Mouse (Mus musculus): ENCODE data around the gene Prcp.
"Not testable (repeated sequence)": the region's sequence is repeated elsewhere in the genome, so short reads cannot be mapped to it uniquely, and the experiment has no call there.

The Prcp gene

GRCm38 (mm10) chr7:92890211-92890610 lies 15.9 kb downstream of the Prcp start:
- in situ Hi-C loops (cut with MboI, MseI) = no loop called here

DNA sequence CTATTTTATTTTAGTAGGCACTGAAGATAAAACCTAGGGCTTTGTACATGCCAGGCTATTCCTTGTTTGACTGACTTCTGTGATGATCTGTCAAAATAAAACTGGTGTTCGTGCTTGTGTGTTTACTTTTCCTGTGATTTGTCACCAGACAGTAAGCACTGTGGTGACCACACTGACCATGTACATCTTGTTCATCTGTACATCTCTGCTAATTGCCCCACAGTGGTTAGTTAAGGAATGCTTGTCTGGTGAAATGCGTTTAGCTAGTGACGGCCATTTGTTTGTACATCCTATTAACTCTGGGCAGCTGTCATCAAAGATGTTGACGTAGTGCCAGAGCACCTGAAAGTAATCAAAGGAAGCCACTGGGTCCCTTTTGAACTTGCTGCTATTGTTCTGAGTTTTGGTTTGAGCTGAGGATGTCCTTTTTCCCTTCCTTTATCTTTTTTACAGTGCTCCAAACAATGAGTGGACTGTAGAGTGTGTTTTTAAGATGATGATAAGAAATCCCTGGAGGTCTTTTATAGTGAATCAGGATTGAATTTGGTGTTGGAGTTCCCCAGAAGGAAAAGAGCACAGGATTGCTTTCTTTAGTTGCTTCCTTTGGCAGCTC lies 16.5 kb downstream of the Prcp start:
- in situ Hi-C loops (cut with MboI, MseI) = no loop called here

DNA sequence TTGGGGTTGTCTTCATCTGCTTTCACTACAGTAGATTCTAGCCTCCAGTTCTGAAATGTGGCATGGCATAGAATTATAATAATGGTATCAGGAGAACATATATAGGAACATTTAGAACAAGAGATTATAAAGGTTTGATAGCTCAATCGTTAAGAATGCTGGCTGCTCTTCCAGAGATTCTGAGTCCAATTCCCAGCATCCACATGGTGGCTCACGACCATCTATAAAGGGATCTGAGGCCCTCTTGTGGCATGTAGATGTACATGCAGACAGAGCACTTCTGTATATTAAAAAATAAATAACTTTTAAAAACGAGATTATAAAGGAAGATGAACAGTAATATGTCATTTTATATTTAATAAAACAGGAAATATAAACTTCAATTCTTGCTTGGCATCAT lies 19.2 kb downstream of the Prcp start:
- in situ Hi-C loops (cut with MboI, MseI) = no loop called here

DNA sequence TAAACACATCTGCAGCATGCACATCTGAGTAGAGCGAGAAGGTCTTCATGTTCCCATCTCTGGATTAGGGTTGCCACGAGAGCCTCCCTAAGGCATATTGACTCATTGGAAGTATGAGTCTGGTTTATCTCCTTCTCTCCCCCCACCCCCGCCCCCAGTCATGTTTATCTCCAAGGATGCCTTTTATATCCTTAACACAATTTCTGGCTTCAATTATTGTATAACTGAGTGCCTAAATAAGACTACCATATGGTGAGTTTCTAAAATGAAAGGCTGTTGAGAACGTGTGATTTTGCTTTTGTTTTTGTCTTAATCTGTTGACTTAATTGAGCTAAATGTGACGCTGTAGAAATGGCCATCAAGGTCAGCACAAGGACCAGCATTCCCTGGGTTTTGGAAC lies 21.8 kb downstream of the Prcp start:
- in situ Hi-C loops (cut with MboI, MseI) = no loop called here

- in situ Hi-C loops (cut with MboI, MseI) = no loop called here
Observed at GRCm38 (mm10) chr7:92897021-92897420, 22.8 kb downstream of the Prcp start.

DNA sequence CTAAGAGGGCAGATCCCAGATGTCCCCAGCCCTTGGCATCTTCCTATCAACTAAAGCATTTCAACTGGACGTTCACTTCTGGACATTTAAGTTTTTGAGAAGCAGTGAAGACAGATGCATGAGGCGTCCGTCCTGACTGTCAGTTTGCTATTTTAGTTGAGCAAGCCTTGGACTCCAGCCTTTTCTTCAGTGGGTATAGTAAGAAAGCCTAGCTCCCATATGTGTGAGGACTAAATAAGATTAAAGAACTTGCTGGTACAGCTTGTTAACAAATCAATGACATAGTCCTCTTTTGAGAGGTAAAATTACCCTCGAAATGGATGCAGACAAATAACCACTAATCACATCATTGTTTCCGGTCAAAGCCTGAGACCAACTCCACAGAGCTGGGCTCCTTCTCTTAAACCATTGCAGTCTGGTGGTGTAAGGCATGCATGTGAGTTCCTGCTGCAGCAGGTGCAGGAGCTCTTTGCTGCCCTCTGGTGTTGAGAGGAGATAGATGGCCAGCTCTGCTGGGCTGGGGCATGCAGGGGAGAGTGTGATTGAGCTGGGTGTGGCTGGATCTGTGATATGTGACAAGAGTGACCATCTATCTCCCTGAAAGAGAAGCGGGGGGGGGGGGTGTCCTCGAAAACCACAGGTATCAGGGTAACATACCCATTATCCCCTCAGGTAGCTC lies 29.2 kb downstream of the Prcp start:
- in situ Hi-C loops (cut with MboI, MseI) = no loop called here

- in situ Hi-C loops (cut with MboI, MseI) = not testable (repeated sequence)
Observed at GRCm38 (mm10) chr7:92904285-92904684, 30.0 kb downstream of the Prcp start.

- in situ Hi-C loops (cut with MboI, MseI) = no loop called here
Observed at GRCm38 (mm10) chr7:92920172-92920856, 46.0 kb downstream of the Prcp start.

DNA sequence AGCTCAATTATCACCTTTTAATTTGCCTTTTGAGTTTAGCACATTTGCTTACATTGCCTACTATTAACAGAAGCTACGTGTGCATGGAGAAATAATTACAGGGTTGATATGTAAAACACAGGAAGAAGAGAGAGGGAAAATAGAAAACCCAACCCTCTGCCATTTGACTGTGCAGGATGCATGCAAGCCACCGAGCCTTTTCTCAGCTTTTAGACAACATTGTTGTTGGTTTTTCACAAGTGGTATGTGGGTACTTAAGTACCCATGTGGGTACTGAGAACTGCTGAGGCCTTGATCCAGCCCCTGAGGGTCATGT lies 46.5 kb downstream of the Prcp start:
- in situ Hi-C loops (cut with MboI, MseI) = no loop called here

- in situ Hi-C loops (cut with MboI, MseI) = no loop called here
Observed at GRCm38 (mm10) chr7:92932792-92933191, 58.5 kb downstream of the Prcp start.

GRCm38 (mm10) chr7:92933308-92933948 lies 59.2 kb downstream of the Prcp start:
- in situ Hi-C loops (cut with MboI, MseI) = not testable (repeated sequence)

GRCm38 (mm10) chr7:92936747-92937146 lies 62.5 kb downstream of the Prcp start:
- in situ Hi-C loops (cut with MboI, MseI) = no loop called here

- in situ Hi-C loops (cut with MboI, MseI) = no loop called here
Observed at GRCm38 (mm10) chr7:92937955-92938354, 63.7 kb downstream of the Prcp start.

DNA sequence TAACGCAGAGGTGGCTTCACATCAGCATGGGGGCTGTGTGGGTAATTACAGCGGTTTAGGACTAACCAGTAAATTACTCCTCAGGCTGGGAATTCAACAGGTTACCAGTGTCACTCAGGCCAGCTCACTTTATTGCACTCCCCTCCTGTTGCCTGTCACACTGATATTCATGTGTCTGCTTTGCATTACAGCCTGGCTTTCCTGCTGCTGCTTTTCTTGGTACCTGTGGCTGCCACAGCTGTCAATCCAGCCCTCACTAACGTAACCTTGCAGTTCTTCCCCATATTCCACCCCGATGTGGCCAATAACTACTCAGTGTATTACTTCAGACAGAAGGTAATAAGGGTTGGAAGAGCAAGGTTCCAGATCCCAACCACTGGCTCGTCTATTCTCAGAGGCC lies 65.5 kb downstream of the Prcp start:
- in situ Hi-C loops (cut with MboI, MseI) = no loop called here

DNA sequence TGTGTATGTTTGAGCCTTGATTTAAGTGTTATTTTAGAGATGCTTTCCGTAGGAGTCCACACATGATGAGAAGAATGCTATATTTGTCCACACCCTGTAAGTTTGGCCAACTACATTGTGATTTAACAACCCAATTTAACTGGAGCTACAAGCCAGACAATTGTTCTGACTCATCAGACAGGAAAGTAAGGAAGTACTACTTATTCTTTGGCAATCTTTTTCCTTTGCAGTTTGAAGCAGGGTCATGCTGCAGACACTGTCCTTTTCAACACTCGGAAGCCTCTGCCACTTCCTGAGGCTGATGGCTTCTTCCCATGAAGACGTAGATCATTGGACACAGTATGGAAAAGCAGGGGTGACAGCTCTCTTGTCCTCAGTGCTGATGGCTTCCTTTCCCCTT lies 76.5 kb downstream of the Prcp start:
- in situ Hi-C loops (cut with MboI, MseI) = no loop called here

DNA sequence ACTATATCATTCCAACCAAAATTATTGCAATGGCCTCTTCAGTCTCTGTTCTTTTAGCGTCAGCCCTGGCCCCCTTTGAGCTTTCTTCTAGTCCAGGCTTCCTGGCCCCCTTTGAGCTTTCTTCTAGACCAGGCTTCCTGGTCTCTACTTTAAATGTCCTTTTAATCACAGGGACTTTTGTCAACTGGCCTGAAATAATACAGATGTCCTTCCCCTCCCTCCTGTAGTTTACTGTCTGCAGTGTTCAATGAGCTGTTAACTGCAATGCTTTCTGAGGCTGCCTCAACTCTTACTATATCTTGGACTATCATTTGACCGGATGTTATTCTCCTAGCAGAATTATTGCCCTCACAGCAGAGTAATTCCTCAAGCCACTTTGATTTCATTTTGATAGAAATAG lies 77.9 kb downstream of the Prcp start:
- in situ Hi-C loops (cut with MboI, MseI) = no loop called here

DNA sequence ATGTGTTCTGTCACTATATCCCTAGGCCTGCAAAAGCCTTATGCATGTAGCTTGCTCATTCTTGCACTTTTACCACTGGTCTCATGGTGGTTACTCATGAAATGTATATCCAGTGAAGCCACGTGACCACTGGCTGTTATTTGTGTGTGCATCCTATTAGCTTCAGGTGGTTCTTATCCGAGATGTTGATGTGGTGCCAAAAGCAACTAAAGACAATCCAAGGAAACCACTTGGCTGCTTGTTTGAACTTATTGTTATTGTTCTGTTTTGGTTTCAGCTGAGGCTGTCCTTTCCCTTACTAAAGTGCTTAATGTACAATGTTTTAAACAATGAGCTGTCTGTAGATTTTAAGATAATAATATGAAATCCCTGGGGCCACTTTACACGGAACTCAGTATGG lies 85.5 kb downstream of the Prcp start:
- in situ Hi-C loops (cut with MboI, MseI) = no loop called here

DNA sequence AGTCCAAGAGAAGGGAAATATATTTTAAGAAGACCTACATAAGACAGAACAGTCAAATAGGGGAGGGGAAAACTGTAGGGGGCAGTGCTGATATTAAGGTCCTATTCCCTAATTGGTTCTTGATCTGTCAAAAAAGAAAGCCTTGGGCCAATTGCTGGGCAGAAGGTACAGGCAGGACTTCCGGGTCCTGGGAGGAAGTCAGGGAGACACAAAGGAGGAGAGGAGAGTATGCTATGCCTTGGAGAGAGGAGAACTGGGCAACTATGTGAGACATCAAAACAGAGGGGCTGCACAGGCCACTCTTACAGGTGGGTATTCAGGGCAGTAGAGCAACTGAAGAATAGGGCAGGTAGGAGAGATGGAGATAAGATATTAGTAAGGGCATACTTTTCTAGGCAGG lies 87.6 kb downstream of the Prcp start:
- in situ Hi-C loops (cut with MboI, MseI) = no loop called here

DNA sequence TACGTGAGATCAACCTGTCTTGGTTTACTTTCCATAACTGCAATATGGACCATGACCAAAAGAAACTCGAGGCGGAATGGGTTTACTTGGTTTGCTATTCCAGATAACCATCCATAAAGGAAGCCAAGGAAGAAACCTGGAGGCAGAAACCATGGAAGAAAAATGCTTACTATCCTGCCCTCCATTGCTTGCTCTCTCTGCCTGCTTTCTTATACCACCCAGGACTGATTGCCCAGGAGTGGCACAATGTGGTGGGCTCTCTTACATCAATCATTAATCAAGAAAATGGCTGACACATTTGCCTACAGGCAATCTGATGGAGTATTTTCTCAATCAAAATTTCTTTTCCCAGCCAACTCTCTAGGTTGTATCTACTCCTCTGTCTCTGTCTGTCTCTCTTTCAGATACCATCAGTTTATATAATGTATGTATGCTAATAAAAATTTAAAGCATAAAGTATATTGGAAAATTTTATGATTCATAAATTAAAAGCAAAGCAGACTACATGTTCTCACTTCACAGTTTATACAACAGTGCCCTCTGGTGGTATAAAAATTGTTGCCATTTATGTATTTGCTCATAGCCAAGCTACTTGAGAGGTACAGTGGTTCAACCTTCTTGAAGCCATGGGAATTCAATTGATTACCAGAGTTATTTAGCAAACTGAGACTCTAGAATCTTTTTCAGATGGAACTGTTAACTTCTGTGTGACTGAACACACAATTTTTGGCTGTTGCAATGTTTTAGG lies 90.7 kb downstream of the Prcp start:
- in situ Hi-C loops (cut with MboI, MseI) = no loop called here

DNA sequence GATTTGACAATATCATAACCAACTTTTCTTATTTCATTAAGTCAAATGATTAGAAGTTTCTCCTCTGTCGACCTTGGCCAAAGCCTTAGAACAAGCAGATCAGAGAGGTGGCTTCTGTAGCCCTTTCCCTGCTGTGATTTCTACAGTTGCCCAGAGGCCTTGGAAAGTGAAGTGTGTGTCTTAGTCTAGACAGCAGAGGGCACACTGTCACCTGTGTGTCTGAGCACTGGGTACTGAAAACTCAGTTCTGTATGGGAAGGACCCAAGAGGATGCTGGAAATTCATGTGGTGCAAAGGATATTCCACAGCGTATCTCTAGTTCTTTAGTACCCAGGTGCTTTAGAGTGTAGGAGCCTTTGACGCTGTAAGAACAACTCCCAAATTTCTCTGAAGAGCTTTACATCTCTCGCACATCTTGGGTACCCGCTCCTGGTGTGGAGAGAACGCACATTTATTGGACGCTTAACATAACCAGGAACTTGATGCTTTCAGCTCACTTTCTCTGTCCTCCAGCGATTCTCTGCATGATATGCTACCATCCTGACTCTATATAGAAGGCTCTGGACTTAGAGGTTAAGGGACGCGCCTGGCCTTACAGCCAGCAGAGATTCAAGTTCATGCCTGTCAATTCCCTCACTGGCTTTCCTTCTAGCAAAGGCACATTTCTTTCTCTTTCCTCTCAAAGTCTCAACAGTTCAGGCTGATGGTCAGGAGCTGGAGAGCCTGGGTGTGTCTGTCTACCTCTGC lies 93.3 kb downstream of the Prcp start:
- in situ Hi-C loops (cut with MboI, MseI) = no loop called here

GRCm38 (mm10) chr7:92977429-92977828 lies 103.2 kb downstream of the Prcp start:
- in situ Hi-C loops (cut with MboI, MseI) = no loop called here

Measured in T-helper 2 cell (primary cell).